Mouse (Mus musculus): ENCODE data around the gene Olfr1396.
"Not testable (repeated sequence)": the region's sequence is repeated elsewhere in the genome, so short reads cannot be mapped to it uniquely, and the experiment has no call there.

GRCm38 (mm10) chr11:49060061-49060460 is 54.6 kb downstream of the Olfr1396 start:
- not testable (repeated sequence) for TF ChIP-seq CTCF (IDR thresholded peaks at IDR 0.05; ENCODE audit: borderline replicate concordance, insufficient read depth, low read length); POLR2A (IDR thresholded peaks at IDR 0.05; ENCODE audit: low read depth, low read length)
